Mouse (Mus musculus): ENCODE measurements around the gene Cdhr4. TPM values are rescaled to one million over a fixed set of nuclear protein-coding genes. Genes with fewer than 3 reads are reported as not detected.
A peak's percentile ranks its signal among the peaks of the same experiment; 100 is the strongest.

Gene Cdhr4
- polyA plus RNA-seq, 2 experiments: 13.0 to 63.3 TPM

GRCm38 (mm10) chr9:107950460-107951355 lies 41.6 kb upstream of the Cdhr4 start:
- Histone ChIP-seq H3K27ac (replicated peaks; ENCODE audit: low read depth, low read length) (peak overlapping the region; percentile 65; the same call in 1 of the 2 replicates), H3K36me3 (ENCODE audit: control insufficient read depth, insufficient read depth, low read length) (no peaks in the 10 kb centered on the region; the same call in 1 of the 2 replicates)
- WGBS: 11% methylated on average over 45 of the region's 45 CpGs

DNA sequence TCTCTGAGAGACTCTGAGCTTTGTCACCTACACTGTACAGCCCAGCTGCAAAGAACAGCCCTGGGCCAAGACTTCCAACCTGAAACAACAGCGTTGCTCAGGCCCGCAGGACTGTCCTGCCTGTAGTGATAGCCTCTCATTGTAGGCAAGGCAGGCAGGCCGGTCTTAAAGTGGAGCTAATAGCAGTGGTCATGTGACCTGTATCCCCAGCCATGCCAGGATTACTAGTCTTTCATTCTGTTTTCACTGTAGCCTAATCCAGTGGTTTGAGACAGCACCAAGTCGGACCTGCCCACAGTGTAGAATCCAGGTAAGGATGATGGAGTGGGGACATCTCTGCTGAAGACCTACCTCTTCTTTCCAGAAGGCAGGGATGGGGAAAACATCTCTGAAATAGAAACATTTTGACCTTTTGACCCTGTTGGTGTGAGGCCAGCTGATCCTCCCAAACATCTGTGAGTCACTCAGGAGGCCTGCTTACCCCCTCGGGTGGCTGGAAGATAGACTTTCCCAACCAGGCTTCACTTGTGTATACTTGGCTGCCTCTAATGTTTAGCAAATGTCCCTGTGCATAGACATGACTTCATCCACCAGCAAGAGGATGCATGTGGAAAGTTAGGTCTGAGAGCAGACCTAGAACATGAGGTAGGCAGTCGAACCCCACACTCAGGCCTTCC lies 36.5 kb upstream of the Cdhr4 start:
- no peak overlapping the region for H3K4me2 ChIP-seq (replicated peaks; ENCODE audit: low read depth, low read length, severe bottlenecking)
- H3K4me1 ChIP-seq (ENCODE audit: control insufficient read depth, insufficient read depth, low read length): peaks cover 3% of the 10 kb centered on the region; the same call in 1 of the 2 replicates
- no peak overlapping the region for H3K4me3 ChIP-seq (replicated peaks; ENCODE audit: low read length)
- H3K9me3 ChIP-seq (ENCODE audit: control insufficient read depth, low read length): no peaks in the 10 kb centered on the region
- DNase-seq (ENCODE audit: low spot score) (no peak), ATAC-seq (ENCODE audit: low FRiP score, low read depth) (no peak)
- H3K27ac ChIP-seq (replicated peaks; ENCODE audit: low read depth, low read length): no peak overlapping the region
- H3K36me3 ChIP-seq (ENCODE audit: control insufficient read depth, insufficient read depth, low read length): peaks cover 16% of the 10 kb centered on the region; the same call in 1 of the 2 replicates
- TF ChIP-seq POLR2A (IDR thresholded peaks at IDR 0.05; ENCODE audit: borderline replicate concordance, extremely low read depth, insufficient read depth, insufficient read length): no peak
- no peaks in the 10 kb centered on the region for H3K27me3 ChIP-seq (ENCODE audit: control insufficient read depth, insufficient read depth, low read length)
- WGBS: 77% methylated on average over 6 of the region's 6 CpGs
- H3K9ac ChIP-seq (ENCODE audit: low read depth, low read length, severe bottlenecking): no peak overlapping the region

More at GRCm38 (mm10) chr9:107950460-107951355, 41.6 kb upstream of the Cdhr4 start:
- peak; percentile 73; the same call in 1 of the 2 replicates for TF ChIP-seq POLR2A (IDR thresholded peaks at IDR 0.05; ENCODE audit: borderline replicate concordance, extremely low read depth, insufficient read depth, insufficient read length)
- peak overlapping the region; percentile 68 for H3K4me3 ChIP-seq (replicated peaks; ENCODE audit: low read length)
- peak overlapping the region; percentile 59 for H3K9ac ChIP-seq (ENCODE audit: low read depth, low read length, severe bottlenecking)
- H3K9me3 ChIP-seq (ENCODE audit: control insufficient read depth, low read length): no peaks in the 10 kb centered on the region
- ATAC-seq (ENCODE audit: low FRiP score, low read depth): peak; percentile 94
- DNase-seq (ENCODE audit: low spot score): peak; percentile 95
- H3K27me3 ChIP-seq (ENCODE audit: control insufficient read depth, insufficient read depth, low read length): no peaks in the 10 kb centered on the region
- peaks cover 3% of the 10 kb centered on the region; the same call in 1 of the 2 replicates for H3K4me1 ChIP-seq (ENCODE audit: control insufficient read depth, insufficient read depth, low read length)
- peak overlapping the region; percentile 78 for H3K4me2 ChIP-seq (replicated peaks; ENCODE audit: low read depth, low read length, severe bottlenecking)

DNA sequence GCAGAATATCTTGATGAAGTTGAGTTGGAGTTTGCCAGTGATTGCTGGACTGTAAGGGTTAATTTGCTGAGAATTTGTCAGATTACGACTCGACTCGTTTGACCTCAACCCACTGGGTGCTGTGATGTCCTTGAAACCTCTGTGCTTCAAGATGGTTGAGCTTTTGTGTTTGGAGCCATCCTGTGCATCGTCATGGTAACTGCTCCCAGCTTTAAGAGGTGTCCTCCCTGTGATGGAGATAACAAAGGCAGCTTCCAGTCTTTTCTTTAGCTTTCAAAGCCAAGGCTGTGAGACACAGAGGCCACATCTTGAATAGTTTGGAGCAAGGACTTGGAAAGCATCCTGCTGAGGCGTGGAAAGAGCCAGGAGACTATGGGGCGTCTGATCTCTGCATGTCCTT lies 35.2 kb upstream of the Cdhr4 start:
- H3K27ac ChIP-seq (replicated peaks; ENCODE audit: low read depth, low read length): no peak overlapping the region
- ATAC-seq (ENCODE audit: low FRiP score, low read depth) (no peak), DNase-seq (ENCODE audit: low spot score) (no peak)
- no peak overlapping the region for H3K9ac ChIP-seq (ENCODE audit: low read depth, low read length, severe bottlenecking)
- no peak overlapping the region for H3K4me3 ChIP-seq (replicated peaks; ENCODE audit: low read length)
- no peaks in the 10 kb centered on the region for H3K27me3 ChIP-seq (ENCODE audit: control insufficient read depth, insufficient read depth, low read length)
- H3K4me2 ChIP-seq (replicated peaks; ENCODE audit: low read depth, low read length, severe bottlenecking): no peak overlapping the region
- H3K4me1 ChIP-seq (ENCODE audit: control insufficient read depth, insufficient read depth, low read length): no peaks in the 10 kb centered on the region
- no peaks in the 10 kb centered on the region for H3K9me3 ChIP-seq (ENCODE audit: control insufficient read depth, low read length)
- peaks cover 25% of the 10 kb centered on the region for H3K36me3 ChIP-seq (ENCODE audit: control insufficient read depth, insufficient read depth, low read length)
- no peak for TF ChIP-seq POLR2A (IDR thresholded peaks at IDR 0.05; ENCODE audit: borderline replicate concordance, extremely low read depth, insufficient read depth, insufficient read length)
- WGBS: 60% methylated on average over 6 of the region's 6 CpGs

- Histone ChIP-seq H3K36me3 (ENCODE audit: control insufficient read depth, insufficient read depth, low read length) (peaks cover 28% of the 10 kb centered on the region), H3K9ac (ENCODE audit: low read depth, low read length, severe bottlenecking) (no peak overlapping the region), H3K4me2 (replicated peaks; ENCODE audit: low read depth, low read length, severe bottlenecking) (no peak overlapping the region), H3K9me3 (ENCODE audit: control insufficient read depth, low read length) (no peaks in the 10 kb centered on the region), H3K4me3 (replicated peaks; ENCODE audit: low read length) (no peak overlapping the region), H3K27me3 (ENCODE audit: control insufficient read depth, insufficient read depth, low read length) (no peaks in the 10 kb centered on the region), H3K27ac (replicated peaks; ENCODE audit: low read depth, low read length) (no peak overlapping the region), H3K4me1 (ENCODE audit: control insufficient read depth, insufficient read depth, low read length) (no peaks in the 10 kb centered on the region)
- TF ChIP-seq POLR2A (IDR thresholded peaks at IDR 0.05; ENCODE audit: borderline replicate concordance, extremely low read depth, insufficient read depth, insufficient read length): no peak
- ATAC-seq (ENCODE audit: low FRiP score, low read depth) (no peak), DNase-seq (ENCODE audit: low spot score) (no peak)
- 21% methylated on average over 6 of the region's 6 CpGs for WGBS
Observed at GRCm38 (mm10) chr9:107959896-107960295, 32.4 kb upstream of the Cdhr4 start.

- no peak overlapping the region for H3K4me3 ChIP-seq (replicated peaks; ENCODE audit: low read length)
- no peaks in the 10 kb centered on the region for H3K9me3 ChIP-seq (ENCODE audit: control insufficient read depth, low read length)
- H3K36me3 ChIP-seq (ENCODE audit: control insufficient read depth, insufficient read depth, low read length): peaks cover 28% of the 10 kb centered on the region
- 81% methylated on average over 4 of the region's 4 CpGs for WGBS
- H3K27ac ChIP-seq (replicated peaks; ENCODE audit: low read depth, low read length): no peak overlapping the region
- ATAC-seq (ENCODE audit: low FRiP score, low read depth) (no peak), DNase-seq (ENCODE audit: low spot score) (no peak)
- no peak overlapping the region for H3K9ac ChIP-seq (ENCODE audit: low read depth, low read length, severe bottlenecking)
- TF ChIP-seq POLR2A (IDR thresholded peaks at IDR 0.05; ENCODE audit: borderline replicate concordance, extremely low read depth, insufficient read depth, insufficient read length): no peak
- no peak overlapping the region for H3K4me2 ChIP-seq (replicated peaks; ENCODE audit: low read depth, low read length, severe bottlenecking)
- no peaks in the 10 kb centered on the region for H3K4me1 ChIP-seq (ENCODE audit: control insufficient read depth, insufficient read depth, low read length)
- no peaks in the 10 kb centered on the region for H3K27me3 ChIP-seq (ENCODE audit: control insufficient read depth, insufficient read depth, low read length)
Observed at GRCm38 (mm10) chr9:107960928-107961327, 31.4 kb upstream of the Cdhr4 start.

Data from limb, embryonic 14.5 days (tissue).